Mouse (Mus musculus) 416B (cell line): ENCODE data around the gene Marveld2.
A peak's percentile ranks its signal among the peaks of the same experiment; 100 is the strongest.

Experiments
- DNase-seq: peaks from one replicate; pipeline ENCODE4 v3.0.0; 2011; ENCODE audit warnings: low read depth

Marveld2 gene

DNA sequence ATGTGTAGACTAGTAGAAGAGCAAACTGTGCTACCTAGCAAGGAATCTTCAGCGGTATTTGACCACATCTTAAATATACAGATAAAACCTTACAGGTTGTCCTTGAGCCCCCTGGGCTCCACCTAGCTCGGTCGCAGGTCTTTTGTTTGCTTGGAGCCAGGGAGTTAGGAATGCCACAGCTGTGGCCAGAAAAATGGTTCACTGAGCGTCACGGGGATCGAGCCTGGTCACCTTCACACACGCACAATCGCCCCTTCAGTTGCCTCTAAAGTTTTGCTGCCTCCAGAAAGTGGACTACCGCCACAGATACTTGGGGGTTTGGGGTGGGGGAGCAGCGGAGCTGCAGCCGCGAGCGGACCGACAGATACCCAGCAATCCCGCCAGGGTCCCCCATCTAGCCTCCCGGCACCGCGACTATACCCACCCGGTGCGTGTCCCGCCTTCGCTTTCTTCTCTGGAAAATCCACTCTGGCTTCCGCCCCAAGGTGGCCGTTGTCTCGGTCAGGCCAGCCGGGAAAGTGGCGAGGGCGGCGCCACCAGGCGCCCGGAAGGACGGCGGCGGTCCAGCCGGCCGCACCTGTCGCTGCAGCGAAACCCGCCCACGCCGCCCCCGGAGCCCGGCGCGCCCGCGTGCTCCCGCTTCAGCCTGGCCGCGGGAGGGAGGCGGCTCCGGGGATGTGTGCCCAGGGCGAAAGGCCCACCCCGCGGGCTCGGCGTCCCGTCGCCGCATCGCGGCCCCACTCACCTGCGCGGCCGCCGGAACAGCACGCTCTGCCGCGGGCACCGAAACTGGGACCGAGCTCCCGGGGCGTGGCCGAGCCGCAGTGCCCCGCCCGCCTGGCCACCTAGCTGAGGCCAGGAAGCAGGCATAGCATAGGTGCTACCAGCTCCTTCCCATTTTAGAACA, at the start of gene Marveld2:
Marveld2 (minus strand) TSS at position 791 of the 907 bp plus-strand sequence.
- peak; percentile 35 for DNase-seq

DNA sequence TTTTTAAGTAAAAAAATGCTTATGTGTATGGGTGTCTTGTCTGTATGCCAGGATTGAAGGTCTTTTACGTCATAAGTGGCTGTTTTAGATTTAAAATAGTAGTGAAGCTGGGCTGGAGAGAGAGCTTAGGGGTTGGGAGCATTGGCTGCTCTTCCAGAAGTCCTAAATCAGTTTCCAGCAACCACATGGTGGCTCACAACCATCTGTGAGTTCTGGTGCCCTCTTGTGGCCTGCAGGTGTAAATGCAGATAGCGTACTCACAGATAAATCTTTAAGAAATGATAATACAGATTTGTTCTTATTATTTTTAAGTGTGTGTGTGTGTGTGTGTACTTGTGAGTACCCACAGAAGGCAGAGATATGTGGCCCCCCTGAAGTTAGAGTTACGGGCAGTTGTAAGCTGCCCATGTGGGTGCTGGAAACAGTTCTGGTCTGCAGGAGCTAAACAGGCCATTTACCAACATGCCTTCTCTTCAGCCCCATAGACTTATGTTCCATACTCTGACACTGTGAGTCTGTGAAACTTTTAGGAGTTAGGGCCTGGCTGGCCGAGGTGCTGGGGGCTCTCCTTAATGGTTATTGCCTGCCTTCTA, 43.2 kb upstream of the Marveld2 start:
- peak; percentile 80 for DNase-seq

DNA sequence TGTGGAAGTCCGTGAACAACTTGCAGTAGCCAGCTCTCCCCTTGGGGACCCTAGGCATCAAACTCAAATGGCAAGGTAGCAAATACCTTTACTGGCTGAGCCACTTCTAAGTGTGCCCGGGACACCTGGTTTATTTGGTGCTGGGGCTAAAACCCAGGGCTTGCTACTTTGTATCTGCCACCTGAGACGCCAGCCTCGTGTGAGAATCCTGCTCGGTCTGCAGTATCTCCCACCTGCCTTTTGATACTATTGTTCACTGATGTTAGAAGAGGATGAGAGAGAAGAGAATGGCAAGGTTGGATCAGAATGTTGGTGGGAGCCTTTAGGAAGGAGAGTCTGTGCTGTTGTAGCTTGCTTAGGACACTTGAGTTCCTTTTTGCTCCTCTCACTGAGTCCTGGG, 41.3 kb upstream of the Marveld2 start:
- no peak for DNase-seq

DNA sequence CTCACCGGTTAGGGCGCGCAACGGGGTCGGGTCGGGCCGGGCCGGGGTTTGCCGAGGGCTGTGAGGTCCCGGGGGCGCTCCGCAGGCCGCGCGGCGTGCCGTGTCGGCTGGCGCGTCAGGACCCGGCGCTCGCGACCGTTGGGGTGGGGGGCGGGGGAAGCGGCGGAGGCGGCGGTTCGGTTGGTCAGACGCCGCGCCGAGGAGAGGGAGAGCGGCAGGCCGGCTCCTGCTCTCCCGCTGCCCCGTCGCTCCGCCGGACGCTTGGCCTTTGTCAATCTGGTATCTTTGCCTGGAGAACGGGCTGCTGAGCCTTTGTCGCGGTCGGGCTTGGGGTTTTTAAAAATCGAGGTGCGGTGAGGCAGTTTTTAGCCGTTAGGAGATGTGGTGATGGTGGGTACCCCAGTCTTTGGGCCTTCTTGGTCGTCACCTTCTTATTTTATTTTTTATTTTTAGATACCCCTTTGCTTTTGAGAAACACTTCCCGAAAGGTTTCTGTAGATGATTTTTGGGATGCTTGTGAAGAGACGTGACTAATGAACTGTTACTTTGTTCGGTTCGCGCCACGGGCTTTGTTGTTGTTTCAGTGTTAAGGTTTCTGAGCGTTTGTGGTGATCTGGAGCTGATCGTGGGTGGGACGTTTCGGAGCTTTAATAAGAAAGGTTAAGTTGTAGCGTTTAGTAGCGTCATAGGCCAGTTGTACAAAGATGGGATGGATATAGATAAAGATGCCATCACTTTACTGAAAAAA, 34.8 kb upstream of the Marveld2 start, which contains the start of gene Taf9:
Taf9 (plus strand) TSS at position 141 of the 748 bp plus-strand sequence.
- DNase-seq = peak; percentile 26

DNA sequence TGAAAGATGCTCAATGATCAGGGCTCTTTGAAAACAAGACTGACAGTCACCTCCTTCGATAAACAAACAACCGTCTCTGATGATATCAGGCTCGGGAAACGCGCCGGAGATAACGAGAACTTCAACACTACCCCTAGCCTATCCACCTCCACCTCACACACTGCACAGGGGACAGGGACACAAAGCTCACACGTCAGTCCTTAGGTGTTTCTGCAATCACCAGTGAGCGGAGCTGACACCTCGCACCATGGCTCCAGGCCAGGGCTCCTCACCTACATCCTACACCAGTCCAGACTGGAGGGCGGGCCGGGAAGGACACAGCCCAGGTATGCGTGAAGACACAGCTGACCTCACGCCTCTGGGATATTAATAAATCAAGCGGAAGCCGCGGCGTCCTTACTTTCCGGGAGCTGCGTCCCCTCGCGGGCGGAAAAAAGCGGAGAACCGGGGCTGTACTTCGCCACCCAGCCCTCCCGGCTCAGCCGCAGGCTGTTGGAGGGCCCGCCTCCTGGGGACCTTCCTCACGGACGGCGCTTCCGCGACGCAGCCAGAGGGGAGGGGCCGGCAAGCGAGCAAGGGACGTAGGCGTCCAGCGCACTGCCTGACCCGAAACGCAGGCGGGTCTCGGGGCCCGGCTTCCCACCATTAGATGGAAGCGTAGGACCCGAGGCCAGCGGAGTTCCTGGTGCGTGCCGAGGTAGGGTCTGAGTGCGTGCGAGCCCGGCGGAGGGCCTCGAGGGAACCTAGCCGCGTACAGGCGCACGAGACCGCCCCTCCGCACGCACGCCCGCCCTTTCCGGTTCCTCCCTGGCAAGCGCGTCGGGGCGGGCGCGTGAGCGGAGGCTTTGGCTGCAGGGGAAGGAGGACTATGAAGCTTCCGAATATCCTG, 34.0 kb upstream of the Marveld2 start, which contains the start of the genes Ak6 and Rad17:
Ak6 (plus strand) TSS at position 430 of the 889 bp plus-strand sequence.
Rad17 (minus strand) TSS at position 502 of the 889 bp plus-strand sequence.
- DNase-seq = peak; percentile 96

DNA sequence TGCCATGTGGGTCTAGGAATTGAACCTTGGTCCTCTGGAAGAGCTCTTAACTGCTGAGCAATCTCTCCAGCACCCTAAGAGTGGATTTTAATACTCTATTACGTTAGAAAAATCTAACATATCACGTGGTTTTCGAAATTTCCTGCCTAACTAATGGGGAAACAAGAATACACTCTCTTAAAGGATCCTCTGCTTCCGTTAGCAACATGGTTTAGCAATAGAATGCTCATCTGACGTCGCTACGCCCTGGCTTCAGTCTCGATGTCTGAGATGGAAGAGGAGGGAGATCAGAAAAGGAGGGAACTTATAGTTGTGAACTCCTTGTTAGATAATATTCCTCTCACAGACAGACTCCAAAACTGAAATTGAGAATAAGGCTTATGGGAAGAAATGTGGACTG, 31.5 kb upstream of the Marveld2 start:
- DNase-seq = peak; percentile 55

DNA sequence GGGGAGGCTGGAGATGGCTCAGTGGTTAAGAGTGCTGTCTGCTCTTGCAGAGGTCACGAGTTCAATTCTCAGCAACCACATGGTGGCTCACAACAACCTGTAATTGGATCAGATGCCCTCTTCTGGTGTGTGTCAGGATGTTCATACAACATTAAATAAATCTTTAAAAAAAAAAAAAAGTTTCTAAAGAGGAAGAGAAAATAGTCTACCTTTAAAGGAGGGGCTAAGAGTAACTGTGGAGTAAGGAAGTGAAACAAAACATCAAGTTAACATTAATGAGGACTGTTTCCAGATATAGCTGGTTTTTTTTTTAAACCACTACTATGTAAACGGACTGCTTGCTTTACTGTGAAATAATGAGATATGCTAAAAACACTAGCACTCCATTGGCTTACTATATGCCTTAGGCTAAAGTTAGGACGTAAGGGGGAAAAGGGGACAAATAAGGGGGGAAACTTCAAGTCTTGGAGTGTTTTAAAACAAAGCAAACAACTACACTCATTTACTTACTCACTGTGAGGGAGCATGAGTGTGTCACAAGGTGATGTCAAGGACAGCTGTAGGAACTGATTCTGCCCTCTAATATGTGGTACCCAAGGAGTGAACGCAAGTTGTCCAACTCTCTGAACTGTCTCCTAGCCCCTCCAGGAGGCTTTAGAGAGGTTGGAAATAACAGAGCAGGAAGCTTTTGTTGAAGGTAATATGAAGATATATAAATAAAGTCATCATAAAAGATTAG, 25.9 kb upstream of the Marveld2 start:
- DNase-seq = no peak

DNA sequence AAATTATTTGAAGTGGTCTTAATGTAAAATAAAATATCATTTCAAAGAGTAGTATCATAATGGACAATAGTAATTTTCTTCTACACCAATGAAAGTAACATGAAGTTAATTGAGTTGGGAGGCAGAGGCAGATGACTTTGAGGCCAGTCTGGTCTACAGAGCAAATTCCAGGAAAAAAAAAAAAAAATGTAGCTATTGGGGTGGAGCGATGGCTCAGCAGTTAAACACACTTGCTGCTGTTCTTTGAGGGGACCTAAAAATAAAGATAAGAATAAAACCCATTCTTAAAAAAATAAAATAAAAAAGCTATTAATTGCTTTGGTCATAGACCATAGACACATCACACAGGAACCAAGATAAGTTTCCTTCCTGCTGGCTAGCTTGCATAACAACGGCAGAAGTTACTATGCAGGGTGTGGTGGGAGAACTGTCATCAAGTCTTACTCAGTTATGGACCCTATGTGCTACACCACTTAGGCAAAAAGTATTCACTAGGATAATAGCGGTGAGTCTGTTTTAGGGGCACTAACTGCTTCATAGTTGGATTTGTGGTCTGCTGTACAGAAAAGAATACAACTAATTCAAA, 17.4 kb upstream of the Marveld2 start:
- DNase-seq = peak; percentile 79

DNA sequence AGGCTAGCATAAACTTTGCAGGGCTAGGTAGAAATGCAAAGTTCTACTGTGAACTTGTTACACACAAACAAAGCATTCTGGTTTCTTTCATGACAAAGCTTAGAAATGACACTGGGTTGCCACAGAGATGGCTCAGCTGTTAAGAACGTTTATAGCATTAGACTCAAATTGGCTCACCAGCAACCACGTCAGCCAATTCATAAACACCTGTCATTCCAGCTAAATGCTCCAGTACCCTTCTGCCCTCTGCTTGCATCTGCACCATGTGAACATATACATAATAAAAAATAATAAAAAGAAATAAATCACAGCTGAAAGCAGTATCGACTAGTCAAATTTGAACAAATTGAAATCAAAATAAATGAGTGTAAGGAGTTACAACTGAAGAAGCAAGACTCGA, 5.5 kb upstream of the Marveld2 start:
- DNase-seq = no peak

DNA sequence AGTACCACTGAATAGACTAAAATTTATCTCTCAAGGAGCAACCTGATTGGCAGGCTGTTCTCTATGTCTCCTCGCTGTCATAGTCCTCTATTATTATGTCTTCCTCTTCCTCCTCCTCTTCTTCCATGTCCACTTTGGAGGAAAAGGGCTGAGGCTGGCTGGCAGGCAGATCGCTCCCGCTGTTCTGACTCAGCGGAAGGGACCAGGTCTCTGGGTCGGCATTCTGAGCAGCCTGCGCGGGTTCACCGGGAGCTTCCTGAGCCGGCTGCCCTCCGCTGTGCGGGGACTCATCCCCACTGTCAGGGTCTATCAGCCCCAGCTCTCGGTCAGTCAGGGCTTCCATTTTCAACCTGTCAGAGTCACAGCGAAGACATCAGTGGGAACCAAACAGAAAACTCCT, 812 bp upstream of the Marveld2 start:
- no peak for DNase-seq

DNA sequence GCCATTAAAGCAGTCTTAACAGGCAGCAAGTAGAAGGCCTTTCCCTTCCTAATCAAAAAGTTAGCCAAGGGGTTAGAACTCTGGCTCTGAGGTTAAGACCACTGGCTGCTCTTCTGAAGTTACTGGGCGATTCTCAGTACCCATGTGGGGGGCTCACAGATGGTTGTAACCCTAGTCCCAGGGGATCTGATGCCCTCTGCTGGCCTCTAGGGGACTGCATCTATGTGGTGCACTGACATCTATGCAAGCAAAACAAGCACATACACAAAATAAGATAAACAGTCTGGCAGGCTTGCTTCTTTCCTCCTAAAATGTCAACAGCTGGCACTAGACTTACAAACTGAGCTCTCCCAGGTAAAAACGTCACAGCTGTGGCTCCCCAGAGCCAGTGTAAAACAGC, 3.9 kb downstream of the Marveld2 start:
- peak; percentile 39 for DNase-seq

DNA sequence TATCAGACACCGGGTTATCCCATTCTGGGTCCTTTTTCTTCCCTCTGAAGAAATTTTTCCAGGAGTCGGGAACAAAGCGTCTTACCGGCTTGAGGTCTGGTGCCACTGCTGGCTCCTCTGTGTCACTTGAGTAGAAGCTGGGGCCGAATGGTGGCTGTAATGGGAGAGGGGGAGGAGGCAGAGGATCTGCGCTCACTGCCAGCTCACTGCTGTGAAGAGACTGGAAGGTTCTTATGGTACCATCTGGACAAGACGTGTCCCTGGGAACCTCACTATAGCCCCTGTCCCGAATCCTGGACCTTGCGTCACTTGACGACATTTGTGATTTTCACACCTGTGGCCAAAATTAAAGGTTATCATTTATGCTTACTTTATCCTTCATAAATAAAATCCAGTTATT, 4.5 kb downstream of the Marveld2 start:
- no peak for DNase-seq

DNA sequence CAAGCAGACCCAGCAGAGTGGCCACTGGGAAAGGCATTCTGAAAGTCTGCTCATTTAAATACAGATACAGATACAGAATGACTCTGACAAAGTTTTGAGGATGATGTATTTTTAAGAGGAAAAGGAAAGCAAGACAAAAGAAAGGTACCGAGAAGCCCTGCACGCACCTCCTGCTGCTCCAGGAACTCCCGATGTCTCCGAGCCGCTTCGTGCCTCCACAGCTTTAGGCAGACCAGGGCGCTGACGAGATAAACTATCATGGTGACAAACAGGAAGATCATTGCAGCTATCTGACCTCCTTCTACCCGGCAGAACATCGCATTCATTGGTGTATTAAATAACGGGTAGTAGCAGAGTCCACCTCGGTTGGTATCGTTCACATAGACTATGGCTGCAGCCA, 5.5 kb downstream of the Marveld2 start:
- no peak for DNase-seq

DNA sequence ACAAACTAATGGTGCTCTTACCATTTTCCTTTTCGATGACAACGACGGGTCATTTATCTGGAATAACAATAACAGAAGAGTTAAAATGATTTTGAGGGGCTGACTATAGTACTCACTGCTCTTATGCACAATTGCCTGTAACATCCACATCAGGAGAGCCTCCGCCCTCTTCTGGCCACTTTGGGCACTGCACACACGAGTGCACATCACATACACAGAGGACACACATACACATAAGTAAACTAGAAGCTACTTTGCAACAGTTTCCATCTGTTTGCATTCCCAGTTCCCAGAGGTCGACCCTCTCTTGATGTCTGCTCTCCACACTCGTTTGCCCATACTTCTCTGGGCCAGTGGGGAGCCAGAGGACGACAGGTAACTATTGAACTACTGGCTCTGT, 9.0 kb downstream of the Marveld2 start:
- peak; percentile 18 for DNase-seq

DNA sequence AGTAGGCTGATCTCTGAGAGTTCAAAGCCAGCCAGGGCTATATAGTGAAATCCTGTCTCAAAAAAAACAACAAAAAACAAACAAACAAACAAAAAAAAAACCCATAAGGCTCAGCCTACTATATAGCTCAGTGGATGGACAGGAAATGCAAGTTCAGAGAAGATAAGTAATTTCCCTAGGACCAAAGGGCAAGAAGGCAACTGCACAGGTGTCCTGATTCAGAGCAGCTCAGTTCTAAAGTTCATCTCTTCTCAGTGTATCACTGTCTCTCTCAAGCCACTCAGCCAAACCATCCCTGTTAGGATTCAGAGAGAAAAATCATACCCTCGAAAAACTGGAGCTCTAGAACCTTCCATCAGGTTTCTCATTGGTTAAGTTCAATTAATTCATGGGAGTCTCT, 10.9 kb downstream of the Marveld2 start:
- no peak for DNase-seq

DNA sequence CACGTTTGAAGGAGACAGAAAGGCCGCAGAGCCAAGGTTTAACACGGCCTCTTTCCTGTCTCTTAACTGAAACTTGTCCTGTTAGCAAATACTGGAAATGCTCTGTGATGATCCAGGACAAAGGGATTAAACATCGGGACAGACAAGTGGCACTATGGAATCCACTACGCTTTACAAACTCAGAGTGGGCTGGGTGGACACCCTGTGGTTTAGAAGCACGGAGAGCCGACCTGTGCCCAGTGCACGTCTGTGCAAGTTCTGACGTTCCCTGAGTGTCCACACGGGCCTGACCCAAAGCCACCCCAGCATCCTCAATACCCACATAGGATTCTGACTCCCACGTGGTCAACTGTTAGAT, 13.1 kb downstream of the Marveld2 start:
- no peak for DNase-seq

DNA sequence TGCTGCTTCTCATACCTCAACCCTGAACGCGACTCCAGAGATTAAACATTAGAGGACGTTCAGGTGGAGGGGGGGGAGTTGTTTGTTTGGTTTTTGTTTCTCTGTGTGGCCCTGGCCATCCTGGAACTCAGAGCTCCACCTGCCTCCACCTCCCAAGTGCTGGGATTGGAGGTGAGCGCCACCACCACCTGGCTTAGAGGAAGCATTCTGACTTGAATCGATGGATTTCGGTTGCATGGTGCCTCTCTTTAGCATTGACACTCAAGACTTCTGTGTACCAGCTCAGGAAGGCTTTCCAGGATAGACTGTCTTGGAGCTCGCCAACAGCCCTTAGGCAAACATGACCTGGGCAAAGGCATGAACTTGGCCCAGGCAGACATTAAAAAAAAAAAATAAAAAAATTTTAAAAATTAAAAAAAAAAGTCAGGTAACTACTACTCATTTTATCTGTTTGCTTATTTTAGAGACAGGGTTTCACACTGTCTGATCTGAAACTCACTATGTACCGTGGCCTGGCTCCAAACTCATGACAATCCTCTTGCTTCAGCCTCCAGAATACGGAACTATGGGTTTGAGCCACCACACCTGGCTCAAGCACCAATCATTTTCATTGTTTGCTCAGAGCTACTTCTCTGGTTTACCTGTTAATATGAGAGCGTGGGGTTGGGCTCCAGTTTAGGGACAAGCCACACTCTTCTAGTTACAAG, 13.6 kb downstream of the Marveld2 start:
- no peak for DNase-seq

DNA sequence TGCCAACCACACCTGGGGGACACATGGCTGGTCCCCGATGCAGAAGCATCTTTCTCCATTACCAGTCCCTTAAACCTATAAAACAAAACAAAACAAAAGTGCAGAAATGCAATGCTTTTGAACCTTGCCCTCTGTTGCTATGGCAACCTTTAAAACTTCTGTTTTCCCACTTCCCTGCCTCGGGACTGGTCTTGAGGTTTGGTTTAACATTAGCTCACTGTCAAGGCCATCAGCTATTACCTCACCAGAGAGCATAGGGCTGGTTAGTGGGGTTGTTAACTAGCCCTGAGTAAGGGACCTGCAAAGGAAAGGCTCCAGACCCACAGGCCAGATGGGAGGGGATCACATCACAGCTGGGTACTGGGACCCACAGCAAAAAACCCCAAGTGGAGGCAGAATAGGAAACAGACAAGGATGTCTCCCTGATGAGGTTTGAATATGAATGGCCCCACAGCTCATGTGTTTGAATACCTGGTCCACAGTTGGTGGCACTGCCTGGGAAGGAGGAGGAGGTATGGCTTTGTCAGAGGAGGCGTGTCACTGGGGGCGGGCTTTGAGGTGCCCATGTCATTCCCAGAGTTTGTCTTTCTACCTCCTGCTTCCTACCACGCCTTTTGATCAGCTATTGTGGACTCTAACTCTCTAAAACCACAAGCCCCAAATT, 14.4 kb downstream of the Marveld2 start:
- DNase-seq = peak; percentile 39

DNA sequence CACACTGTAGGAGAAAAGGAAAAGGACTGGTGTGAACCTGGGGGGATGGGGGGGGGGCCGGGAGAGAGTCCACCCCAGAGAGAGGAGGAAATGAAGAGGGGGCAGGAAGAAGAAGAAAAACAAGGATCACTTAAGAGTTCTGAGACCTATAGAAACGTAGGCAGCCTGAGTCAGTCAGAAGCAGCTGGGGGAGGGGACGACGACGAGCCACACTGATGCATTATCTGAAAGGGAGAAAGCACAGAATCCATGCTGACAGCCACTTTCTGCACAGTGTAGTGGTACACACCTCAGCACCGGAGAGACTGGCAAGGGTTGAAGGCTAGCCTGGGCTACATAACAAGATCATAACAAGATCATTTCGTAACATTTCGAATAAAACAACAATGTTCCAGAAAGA, 15.7 kb downstream of the Marveld2 start:
- no peak for DNase-seq
